Mouse (Mus musculus) lung, postnatal 4 days (tissue): Measurements from ENCODE around the gene Lxn.

Experiments used
- DNase-seq, 2 experiments: peaks; one replicate each; pipeline ENCODE4 v3.0.0; 2021

Gene Lxn

GRCm38 (mm10) chr3:67463450-67464372 lies at the start of gene Lxn:
Lxn (minus strand) TSS chr3:67463926.
- peak; percentile 80 to 87 for DNase-seq

- peak; percentile 39 to 79 for DNase-seq
These were observed 49.1 kb upstream of the Lxn start for GRCm38 (mm10) chr3:67512807-67513206.

- no peak for DNase-seq
These were observed 44.6 kb upstream of the Lxn start for GRCm38 (mm10) chr3:67508216-67508892.

- DNase-seq: no peak
These were observed 41.6 kb upstream of the Lxn start for GRCm38 (mm10) chr3:67505286-67505685.

GRCm38 (mm10) chr3:67503878-67504277 lies 40.2 kb upstream of the Lxn start:
- no peak for DNase-seq

- DNase-seq: no peak
These were observed 35.7 kb upstream of the Lxn start for GRCm38 (mm10) chr3:67499406-67499791.

GRCm38 (mm10) chr3:67498773-67499405 lies 35.2 kb upstream of the Lxn start:
- DNase-seq: no peak

- DNase-seq: no peak
These were observed 34.3 kb upstream of the Lxn start for GRCm38 (mm10) chr3:67497998-67498397.

GRCm38 (mm10) chr3:67496310-67496709 lies 32.6 kb upstream of the Lxn start:
- DNase-seq: no peak

GRCm38 (mm10) chr3:67493132-67493531 lies 29.4 kb upstream of the Lxn start:
- no peak for DNase-seq

- no peak for DNase-seq
These were observed 28.6 kb upstream of the Lxn start for GRCm38 (mm10) chr3:67492086-67492869.

GRCm38 (mm10) chr3:67490156-67490555 lies 26.4 kb upstream of the Lxn start:
- no peak for DNase-seq

GRCm38 (mm10) chr3:67485233-67485632 lies 21.5 kb upstream of the Lxn start:
- no peak for DNase-seq

- no peak for DNase-seq
These were observed 18.7 kb upstream of the Lxn start for GRCm38 (mm10) chr3:67482400-67482799.

GRCm38 (mm10) chr3:67479806-67480205 lies 16.1 kb upstream of the Lxn start:
- DNase-seq: no peak

GRCm38 (mm10) chr3:67473438-67473837 lies 9.7 kb upstream of the Lxn start:
- no peak for DNase-seq

- no peak for DNase-seq
These were observed 7.8 kb upstream of the Lxn start for GRCm38 (mm10) chr3:67471408-67472127.

- DNase-seq: no peak
These were observed 3.6 kb upstream of the Lxn start for GRCm38 (mm10) chr3:67467281-67467680.

- no peak for DNase-seq
These were observed 2.9 kb upstream of the Lxn start for GRCm38 (mm10) chr3:67466576-67466975.

GRCm38 (mm10) chr3:67463001-67463400 lies 725 bp downstream of the Lxn start:
- DNase-seq: no peak

- peak; percentile 8 to 29 for DNase-seq
These were observed 1.1 kb downstream of the Lxn start for GRCm38 (mm10) chr3:67462578-67462977.

GRCm38 (mm10) chr3:67462015-67462414 lies 1.7 kb downstream of the Lxn start:
- DNase-seq: no peak
